Mouse (Mus musculus) liver, adult 2 months (tissue): ENCODE data around the gene Isyna1. TPM values are rescaled to one million over a fixed set of nuclear protein-coding genes. Genes with fewer than 3 reads are reported as not detected.
A peak's percentile ranks its signal among the peaks of the same experiment; 100 is the strongest.

Experiments
- DNase-seq: peaks from one replicate; pipeline ENCODE4 v3.0.0-alpha.2; 2011; ENCODE audit warnings: low read depth, low spot score; ENCODE audit errors: extremely low read depth
- H3K27ac ChIP-seq: fragments of 200-500 bp; replicated peaks from 2 replicates; pipeline ENCODE4 v1.5.1; 2012; ENCODE audit warnings: low read depth, mild to moderate bottlenecking, control low read depth, inconsistent platforms, low read length; ENCODE audit not compliant: insufficient read depth
- H3K27me3 ChIP-seq: fragments of 200-500 bp; 2 replicates; pipeline ENCODE4 v1.6.1; 2012; ENCODE audit warnings: mild to moderate bottlenecking, moderate library complexity, low read length, inconsistent platforms; ENCODE audit not compliant: control insufficient read depth, insufficient read depth
- H3K36me3 ChIP-seq: fragments of 200-500 bp; 2 replicates; pipeline ENCODE4 v1.6.1; 2012; ENCODE audit warnings: low read length, inconsistent platforms; ENCODE audit not compliant: control insufficient read depth, insufficient read depth
- H3K4me1 ChIP-seq: fragments of 200-500 bp; 2 replicates; pipeline ENCODE4 v1.6.1; 2011; ENCODE audit warnings: low read length; ENCODE audit not compliant: control insufficient read depth, insufficient read depth
- H3K4me3 ChIP-seq: fragments of 200-500 bp; 2 replicates; pipeline ENCODE4 v1.5.1; 2011; ENCODE audit warnings: low read depth, mild to moderate bottlenecking, control low read depth, low read length, moderate library complexity; ENCODE audit not compliant: insufficient read depth
- H3K79me2 ChIP-seq: fragments of 200-500 bp; 2 replicates; pipeline ENCODE4 v1.6.1; 2012; ENCODE audit warnings: inconsistent platforms, mild to moderate bottlenecking, low read length, moderate library complexity; ENCODE audit not compliant: control insufficient read depth, insufficient read depth
- H3K9ac ChIP-seq: fragments of 200-500 bp; 2 replicates; pipeline ENCODE4 v1.6.1; 2012; ENCODE audit warnings: low read depth, mild to moderate bottlenecking, control low read depth, inconsistent platforms, low read length
- CTCF ChIP-seq: fragments of 200-500 bp; IDR thresholded peaks from 2 replicates; pipeline ENCODE4 v1.5.1; 2011; ENCODE audit warnings: low read depth, low read length, control low read depth
- POLR2A ChIP-seq: fragments of 200-500 bp; IDR thresholded peaks from 2 replicates; pipeline ENCODE4 v1.6.1; 2011; ENCODE audit warnings: low read length, control low read depth; ENCODE audit not compliant: insufficient read depth; ENCODE audit errors: extremely low read depth
- WGBS: fragments of 180-500 bp; shearing (Covaris S2); methylation state at CpG from one replicate; pipeline ENCODE4 v1.1.7; 2018; 5-methylcytosine and 5-hydroxymethylcytosine counted together
- polyA plus RNA-seq: library from polyadenylated mRNA; depleted of rRNA; stranded (reverse); fragments of >200 nt; gene quantifications from 2 replicates; pipeline ENCODE4 v1.2.3, GENCODE M21; 2012
- total RNA-seq: library from RNA; depleted of rRNA; stranded (reverse); fragments of >200 nt; gene quantifications from 2 replicates; pipeline ENCODE4 v1.2.3, GENCODE M21; 2014

Gene Isyna1
- total and polyA plus RNA-seq, 2 experiments = 3.2 to 16.6 TPM

DNA sequence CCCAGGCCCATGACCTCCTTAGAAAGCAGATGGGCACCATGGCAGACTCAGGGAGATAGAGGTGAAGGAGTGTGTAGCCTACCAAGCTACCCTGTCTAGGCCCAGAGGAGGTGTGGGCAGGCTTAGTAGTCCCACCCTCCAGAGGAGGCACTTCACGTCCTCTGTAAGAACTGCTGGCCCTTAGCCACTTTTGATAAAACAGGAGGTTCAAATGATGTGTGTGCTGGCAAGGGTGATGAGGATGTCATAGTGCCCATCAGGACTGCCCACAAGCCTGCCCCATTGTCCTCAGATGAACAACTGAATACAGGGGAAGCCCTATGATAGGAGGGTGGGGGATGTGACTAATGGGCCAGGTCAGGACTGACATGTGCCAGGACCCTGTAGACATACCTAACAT, 41.3 kb upstream of the Isyna1 start:
- Histone ChIP-seq H3K9ac (no peak overlapping the region), H3K4me1 (peaks cover 70% of the 10 kb centered on the region), H3K4me3 (no peak overlapping the region), H3K79me2 (peaks cover 65% of the 10 kb centered on the region), H3K27me3 (no peaks in the 10 kb centered on the region), H3K27ac (peak overlapping the region; percentile 33), H3K36me3 (no peaks in the 10 kb centered on the region; the same call in 1 of the 2 replicates)
- 0% methylated on average over 1 of the region's 1 CpGs for WGBS
- no peak for TF ChIP-seq CTCF
- no peak for TF ChIP-seq POLR2A
- peak; percentile 70 for DNase-seq

DNA sequence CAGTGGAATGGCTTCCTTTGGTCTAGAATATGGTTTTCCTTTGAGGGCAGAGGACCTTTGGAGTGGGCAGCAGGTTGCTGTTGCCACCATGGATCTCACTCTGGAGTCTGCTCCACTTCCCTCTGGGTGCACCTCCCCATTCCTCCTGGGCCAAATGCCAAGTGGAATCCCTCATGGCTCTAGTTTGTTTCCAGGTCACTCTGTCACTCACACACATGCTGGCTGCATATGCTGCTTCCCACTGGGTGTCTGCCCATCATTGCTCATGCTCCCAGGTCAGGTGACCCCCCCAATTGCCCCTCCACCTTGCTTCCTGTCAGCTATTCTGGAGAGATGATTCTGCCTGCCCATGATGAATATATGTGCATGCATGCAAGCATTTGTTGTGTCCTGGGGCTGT, 40.4 kb upstream of the Isyna1 start:
- TF ChIP-seq POLR2A (no peak), CTCF (no peak)
- Histone ChIP-seq H3K27me3 (no peaks in the 10 kb centered on the region), H3K4me1 (peaks cover 71% of the 10 kb centered on the region), H3K36me3 (no peaks in the 10 kb centered on the region; the same call in 1 of the 2 replicates), H3K79me2 (peaks cover 65% of the 10 kb centered on the region), H3K27ac (peak overlapping the region; percentile 7), H3K4me3 (no peak overlapping the region), H3K9ac (no peak overlapping the region)
- DNase-seq = peak; percentile 76

DNA sequence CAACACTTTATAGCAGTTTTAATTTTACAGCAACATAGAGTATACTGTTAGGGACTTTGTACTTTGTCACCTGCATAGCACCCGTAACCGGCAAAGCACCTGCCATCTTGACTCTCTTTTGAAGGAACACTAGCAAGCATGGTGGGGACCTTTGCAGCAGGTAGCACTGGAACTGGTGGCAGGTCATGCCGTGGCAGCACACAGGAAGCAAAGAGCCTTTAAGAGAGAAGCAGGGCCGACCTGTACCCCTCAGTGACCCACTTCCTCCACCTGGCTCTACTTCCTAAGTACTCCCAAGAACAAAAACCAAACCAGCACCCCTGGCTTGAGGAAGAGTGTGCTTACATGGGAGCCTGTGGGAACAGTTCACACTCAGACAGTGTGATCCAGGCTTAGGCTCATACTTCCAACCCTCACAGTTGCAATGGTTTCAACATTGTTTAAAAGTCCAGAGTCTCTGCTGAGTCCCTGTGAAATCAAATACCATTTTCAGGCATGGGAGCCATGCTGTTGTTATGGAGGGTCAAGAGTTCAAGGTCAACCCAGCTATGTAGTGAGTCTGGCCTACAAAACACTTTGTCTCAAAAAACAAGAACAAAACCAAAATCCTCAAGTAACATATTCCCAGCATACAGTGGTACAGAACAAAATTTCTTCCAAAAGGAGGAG, 39.0 kb upstream of the Isyna1 start:
- TF ChIP-seq CTCF (no peak), POLR2A (no peak)
- H3K27ac ChIP-seq = peak overlapping the region; percentile 90
- WGBS = 15% methylated on average over 4 of the region's 4 CpGs
- H3K79me2 ChIP-seq = peaks cover 66% of the 10 kb centered on the region
- peak overlapping the region; percentile 3; the same call in 1 of the 2 replicates for H3K9ac ChIP-seq
- H3K4me1 ChIP-seq = peaks cover 78% of the 10 kb centered on the region
- H3K27me3 ChIP-seq = no peaks in the 10 kb centered on the region
- no peaks in the 10 kb centered on the region for H3K36me3 ChIP-seq
- H3K4me3 ChIP-seq = no peak overlapping the region
- DNase-seq = peak; percentile 99

DNA sequence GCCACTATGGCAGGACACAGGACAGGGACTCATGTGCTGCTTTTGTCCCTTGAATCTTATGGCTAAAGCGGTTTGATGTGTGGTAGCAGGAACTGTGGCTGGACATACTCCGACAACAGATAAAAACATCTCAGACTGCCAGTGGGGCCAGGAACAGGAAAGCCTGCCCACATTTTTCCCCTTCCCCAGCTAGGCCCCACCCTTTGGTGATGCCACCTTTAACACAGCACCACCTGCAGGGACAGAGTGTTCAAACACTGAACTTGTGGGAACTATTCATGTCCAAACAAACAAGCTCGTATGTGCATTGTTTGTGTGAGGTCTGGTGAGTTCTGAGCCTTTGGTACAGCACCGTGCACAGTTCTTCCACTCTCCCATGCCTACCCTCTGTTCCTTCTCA, 35.8 kb upstream of the Isyna1 start:
- Histone ChIP-seq H3K36me3 (no peaks in the 10 kb centered on the region), H3K4me1 (peaks cover 78% of the 10 kb centered on the region), H3K79me2 (peaks cover 49% of the 10 kb centered on the region), H3K4me3 (no peak overlapping the region), H3K27ac (peak overlapping the region; percentile 55), H3K27me3 (no peaks in the 10 kb centered on the region), H3K9ac (peak overlapping the region; percentile 11; the same call in 1 of the 2 replicates)
- TF ChIP-seq CTCF (0 out of 2 replicates have a peak, but pooled peaks have one; percentile 23), POLR2A (no peak)
- peak; percentile 51 for DNase-seq
- WGBS = 27% methylated on average over 4 of the region's 4 CpGs

DNA sequence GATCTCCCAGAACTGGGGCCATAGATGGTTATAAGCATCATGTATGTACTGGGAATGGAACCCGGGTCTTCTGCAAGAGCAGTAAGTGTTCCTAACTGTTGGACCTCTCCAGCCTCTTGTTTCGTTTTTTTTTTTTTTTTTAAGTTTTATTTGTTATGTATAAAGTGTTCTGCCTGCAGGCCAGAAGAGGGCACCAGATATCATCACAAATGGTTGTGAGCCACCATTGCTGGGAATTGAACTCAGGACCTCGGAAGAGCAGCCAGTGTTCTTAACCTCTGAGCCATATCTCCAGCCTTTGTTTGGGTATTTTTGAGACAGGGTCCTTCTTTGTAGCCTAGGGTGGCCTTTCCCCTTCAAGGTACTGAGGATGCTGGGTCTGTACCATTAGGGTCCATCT, 35.2 kb upstream of the Isyna1 start:
- no peak for DNase-seq
- Histone ChIP-seq H3K4me1 (peaks cover 78% of the 10 kb centered on the region), H3K9ac (no peak overlapping the region), H3K4me3 (no peak overlapping the region), H3K27me3 (no peaks in the 10 kb centered on the region), H3K36me3 (no peaks in the 10 kb centered on the region), H3K79me2 (peaks cover 49% of the 10 kb centered on the region), H3K27ac (peak overlapping the region; percentile 55)
- WGBS = 57% methylated on average over 3 of the region's 3 CpGs
- 0 out of 2 replicates have a peak, but pooled peaks have one; percentile 4 for TF ChIP-seq CTCF
- no peak for TF ChIP-seq POLR2A

DNA sequence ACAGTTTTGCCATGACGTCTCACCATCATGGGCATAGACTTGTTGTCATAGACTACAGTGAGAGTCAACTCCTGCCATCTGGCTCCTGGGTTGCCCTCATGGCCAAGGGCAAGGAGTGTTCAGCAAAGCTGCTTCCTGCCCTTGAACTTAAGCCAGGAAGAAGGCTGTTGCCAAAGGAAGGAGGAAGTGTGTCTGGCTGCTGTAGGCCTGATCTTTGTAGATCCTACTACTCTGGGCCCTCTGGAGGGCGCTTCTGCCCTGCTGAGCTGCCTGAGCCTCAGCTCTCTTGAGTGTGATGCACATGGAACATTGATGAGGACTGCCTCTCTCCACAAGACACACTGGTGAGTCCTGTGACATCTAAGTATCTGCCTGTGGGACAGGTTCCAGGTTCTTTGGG, 34.1 kb upstream of the Isyna1 start:
- peaks cover 58% of the 10 kb centered on the region for H3K79me2 ChIP-seq
- DNase-seq = peak; percentile 45
- H3K4me1 ChIP-seq = peaks cover 79% of the 10 kb centered on the region
- H3K27ac ChIP-seq = peak overlapping the region; percentile 68
- H3K4me3 ChIP-seq = no peak overlapping the region
- H3K9ac ChIP-seq = no peak overlapping the region
- TF ChIP-seq CTCF = peak; percentile 73
- TF ChIP-seq POLR2A = no peak
- 41% methylated on average over 2 of the region's 2 CpGs for WGBS
- H3K27me3 ChIP-seq = no peaks in the 10 kb centered on the region
- no peaks in the 10 kb centered on the region for H3K36me3 ChIP-seq
